Mouse (Mus musculus) heart, embryonic 15.5 days (tissue): ENCODE measurements at regions not wholly inside any gene's neighbourhood (a gene's known extent, or its start where the extent isn't known, plus 50 kb on each side); places are given as distances from the start of the nearest gene placed in this dataset.

Source experiments
- ATAC-seq: fragments of 200-750 bp; cut with Nextera tagmentation; replicated peaks from 2 replicates; pipeline ENCODE4 v1.8.0; 2017; ENCODE audit warnings: low read depth, moderate TSS enrichment; ENCODE audit not compliant: insufficient number of reproducible peaks, insufficient read depth, low FRiP score
- H3K27ac ChIP-seq: fragments of 300-500 bp; sonication (generic); 2 replicates; pipeline ENCODE4 v1.5.1; 2015; ENCODE audit warnings: mild to moderate bottlenecking, inconsistent platforms
- H3K27me3 ChIP-seq: fragments of 300-500 bp; sonication (generic); 2 replicates; pipeline ENCODE4 v1.6.1; 2015; ENCODE audit warnings: inconsistent platforms
- H3K36me3 ChIP-seq: fragments of 300-500 bp; sonication (generic); 2 replicates; pipeline ENCODE4 v1.6.1; 2015; ENCODE audit warnings: mild to moderate bottlenecking, inconsistent platforms
- H3K4me1 ChIP-seq: fragments of 300-500 bp; sonication (generic); replicated peaks from 2 replicates; pipeline ENCODE4 v1.6.1; 2015; ENCODE audit warnings: inconsistent platforms
- H3K4me2 ChIP-seq: fragments of 300-500 bp; sonication (generic); 2 replicates; pipeline ENCODE4 v1.6.1; 2015; ENCODE audit warnings: inconsistent platforms, mild to moderate bottlenecking, moderate library complexity
- H3K4me3 ChIP-seq: fragments of 300-500 bp; sonication (generic); 2 replicates; pipeline ENCODE4 v1.5.1; 2015; ENCODE audit warnings: mild to moderate bottlenecking, inconsistent platforms
- H3K9ac ChIP-seq: fragments of 300-500 bp; sonication (generic); 2 replicates; pipeline ENCODE4 v1.6.1; 2015; ENCODE audit warnings: mild to moderate bottlenecking, inconsistent platforms
- H3K9me3 ChIP-seq: fragments of 300-500 bp; sonication (generic); replicated peaks from 2 replicates; pipeline ENCODE4 v1.6.1; 2016; ENCODE audit warnings: inconsistent platforms
- WGBS: fragments of 180-500 bp; shearing (Covaris S2); methylation state at CpG from one replicate; pipeline ENCODE4 v1.1.7; 2015; ENCODE audit warnings: mixed read lengths; 5-methylcytosine and 5-hydroxymethylcytosine counted together

- Histone ChIP-seq H3K4me2 (no peak overlapping the region), H3K4me1 (peaks cover 6% of the 10 kb centered on the region), H3K4me3 (no peak overlapping the region), H3K27me3 (no peaks in the 10 kb centered on the region), H3K36me3 (no peaks in the 10 kb centered on the region), H3K27ac (peak overlapping the region; percentile 34; the same call in 1 of the 2 replicates), H3K9ac (no peak overlapping the region), H3K9me3 (no peaks in the 10 kb centered on the region)
- ATAC-seq = peak; percentile 79
- 52% methylated on average over 4 of the region's 4 CpGs for WGBS
Measured at GRCm38 (mm10) chr15:6934564-6934980, 59.8 kb upstream of the Osmr start.

- Histone ChIP-seq H3K4me3 (no peak overlapping the region), H3K36me3 (no peaks in the 10 kb centered on the region), H3K4me1 (no peaks in the 10 kb centered on the region), H3K27ac (no peak overlapping the region), H3K9me3 (no peaks in the 10 kb centered on the region), H3K9ac (no peak overlapping the region), H3K4me2 (no peak overlapping the region), H3K27me3 (no peaks in the 10 kb centered on the region)
- ATAC-seq = no peak
- 68% methylated on average over 4 of the region's 4 CpGs for WGBS
Measured at GRCm38 (mm10) chr15:6941491-6941890, 66.7 kb upstream of the Osmr start.

DNA sequence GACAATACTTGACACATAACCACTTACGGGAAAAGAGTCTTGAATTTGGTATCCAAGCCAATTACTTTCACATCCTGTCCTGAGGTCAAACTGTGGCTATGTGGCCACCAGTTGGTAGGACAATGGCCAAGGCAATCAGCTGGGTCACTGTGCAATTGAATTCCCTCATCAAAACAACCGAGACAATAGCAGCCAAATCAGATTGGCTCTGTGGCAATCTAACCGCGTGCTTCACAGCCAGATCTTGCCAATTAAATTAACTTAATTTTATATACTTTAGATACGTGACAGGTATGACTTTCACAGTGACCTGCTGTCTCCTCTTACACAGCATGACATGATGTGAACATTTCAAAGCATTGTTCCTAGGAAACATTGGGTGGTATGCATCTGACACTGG is 74.5 kb upstream of the Osmr start:
- Histone ChIP-seq H3K9me3 (no peaks in the 10 kb centered on the region), H3K4me3 (no peak overlapping the region), H3K4me1 (no peaks in the 10 kb centered on the region), H3K4me2 (no peak overlapping the region), H3K36me3 (no peaks in the 10 kb centered on the region), H3K9ac (no peak overlapping the region), H3K27ac (no peak overlapping the region), H3K27me3 (no peaks in the 10 kb centered on the region)
- ATAC-seq = no peak
- WGBS = 73% methylated on average over 5 of the region's 5 CpGs

DNA sequence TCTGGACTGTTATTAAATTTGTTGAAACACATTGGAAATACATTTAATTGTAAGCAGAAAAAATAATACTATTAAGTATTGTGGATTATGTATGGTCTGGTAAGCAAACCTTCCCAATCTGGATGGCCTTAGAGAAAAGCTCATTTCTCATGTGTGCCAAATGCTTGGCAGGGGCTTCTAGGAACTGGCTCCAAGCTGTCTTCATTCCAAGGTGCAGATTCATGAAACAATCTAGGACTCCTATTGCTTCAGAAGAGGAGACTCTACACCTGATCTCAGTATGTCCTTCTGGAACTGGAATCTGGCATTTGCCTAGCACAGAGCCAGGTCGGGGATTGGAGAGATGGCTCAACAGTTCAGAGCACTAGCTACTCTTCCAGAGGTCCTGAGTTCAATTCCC is 74.9 kb upstream of the Osmr start:
- Histone ChIP-seq H3K4me1 (no peaks in the 10 kb centered on the region), H3K27ac (no peak overlapping the region), H3K9ac (no peak overlapping the region), H3K4me3 (no peak overlapping the region), H3K4me2 (no peak overlapping the region), H3K27me3 (no peaks in the 10 kb centered on the region), H3K36me3 (no peaks in the 10 kb centered on the region), H3K9me3 (no peaks in the 10 kb centered on the region)
- 88% methylated on average over 1 of the region's 1 CpGs for WGBS
- ATAC-seq = no peak

- H3K4me1 ChIP-seq = no peaks in the 10 kb centered on the region
- no peaks in the 10 kb centered on the region for H3K27me3 ChIP-seq
- H3K4me3 ChIP-seq = no peak overlapping the region
- H3K9ac ChIP-seq = no peak overlapping the region
- no peak overlapping the region for H3K27ac ChIP-seq
- ATAC-seq = no peak
- 84% methylated on average over 8 of the region's 8 CpGs for WGBS
- no peak overlapping the region for H3K4me2 ChIP-seq
- H3K36me3 ChIP-seq = no peaks in the 10 kb centered on the region
- no peaks in the 10 kb centered on the region for H3K9me3 ChIP-seq
Measured at GRCm38 (mm10) chr15:6950503-6950902, 75.7 kb upstream of the Osmr start.

DNA sequence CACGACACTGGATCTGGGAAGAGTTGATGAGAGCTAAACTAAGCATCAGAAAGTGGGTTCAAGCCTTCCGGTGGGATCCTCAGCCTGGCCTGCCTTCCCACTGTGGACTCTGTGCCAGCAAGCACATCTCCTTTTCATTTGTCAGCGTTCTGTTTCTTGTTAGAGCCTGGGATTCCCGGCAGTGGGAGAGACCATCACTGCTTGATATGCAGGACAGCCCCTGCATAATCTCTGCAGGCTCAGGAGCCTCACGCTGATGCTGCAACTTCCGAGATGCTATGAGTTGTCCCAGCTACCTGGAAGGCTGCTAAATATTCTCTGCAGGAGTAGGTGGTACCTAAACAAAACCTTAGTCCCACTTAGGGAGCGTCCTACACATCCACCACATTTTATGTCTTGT is 78.8 kb upstream of the Osmr start:
- Histone ChIP-seq H3K4me2 (no peak overlapping the region), H3K27me3 (no peaks in the 10 kb centered on the region), H3K4me3 (no peak overlapping the region), H3K36me3 (no peaks in the 10 kb centered on the region), H3K4me1 (no peaks in the 10 kb centered on the region), H3K27ac (no peak overlapping the region), H3K9me3 (no peaks in the 10 kb centered on the region), H3K9ac (no peak overlapping the region)
- 26% methylated on average over 7 of the region's 7 CpGs for WGBS
- no peak for ATAC-seq

GRCm38 (mm10) chr15:6953970-6954791 is 79.4 kb upstream of the Osmr start:
- H3K4me1 ChIP-seq = no peaks in the 10 kb centered on the region
- H3K27ac ChIP-seq = no peak overlapping the region
- H3K36me3 ChIP-seq = no peaks in the 10 kb centered on the region
- H3K9ac ChIP-seq = no peak overlapping the region
- no peaks in the 10 kb centered on the region for H3K9me3 ChIP-seq
- no peaks in the 10 kb centered on the region for H3K27me3 ChIP-seq
- no peak for ATAC-seq
- WGBS = 56% methylated on average over 9 of the region's 9 CpGs
- H3K4me2 ChIP-seq = no peak overlapping the region
- H3K4me3 ChIP-seq = no peak overlapping the region

DNA sequence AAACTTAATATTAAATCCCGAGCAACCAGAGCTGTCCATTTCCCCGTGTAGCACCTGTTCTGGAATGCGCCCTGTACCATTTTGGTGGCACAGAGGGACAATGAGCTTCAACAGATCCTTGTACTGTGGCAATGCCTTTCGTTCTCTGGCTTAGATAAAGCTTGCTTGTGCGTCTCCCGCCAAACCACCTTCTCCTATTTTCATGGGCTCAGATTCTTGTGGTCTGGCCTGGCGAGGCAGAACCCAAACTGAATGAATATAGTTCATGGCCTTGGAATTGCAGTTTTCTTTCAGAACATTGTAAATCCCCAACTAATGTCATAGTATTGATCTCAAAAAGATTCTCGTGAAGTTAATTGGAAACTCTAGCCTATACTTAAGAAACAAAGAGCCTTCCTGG is 85.1 kb upstream of the Osmr start:
- H3K27ac ChIP-seq = no peak overlapping the region
- no peak overlapping the region for H3K4me2 ChIP-seq
- WGBS = 82% methylated on average over 8 of the region's 8 CpGs
- no peak for ATAC-seq
- H3K36me3 ChIP-seq = no peaks in the 10 kb centered on the region
- H3K27me3 ChIP-seq = no peaks in the 10 kb centered on the region
- H3K9ac ChIP-seq = no peak overlapping the region
- H3K4me3 ChIP-seq = no peak overlapping the region
- H3K9me3 ChIP-seq = no peaks in the 10 kb centered on the region
- H3K4me1 ChIP-seq = no peaks in the 10 kb centered on the region

- H3K4me2 ChIP-seq = no peak overlapping the region
- 81% methylated on average over 11 of the region's 11 CpGs for WGBS
- H3K9me3 ChIP-seq = no peaks in the 10 kb centered on the region
- ATAC-seq = no peak
- no peaks in the 10 kb centered on the region for H3K27me3 ChIP-seq
- no peak overlapping the region for H3K4me3 ChIP-seq
- H3K4me1 ChIP-seq = no peaks in the 10 kb centered on the region
- no peak overlapping the region for H3K9ac ChIP-seq
- H3K27ac ChIP-seq = no peak overlapping the region
- H3K36me3 ChIP-seq = no peaks in the 10 kb centered on the region
Measured at GRCm38 (mm10) chr15:6960753-6961746, 86.3 kb upstream of the Osmr start.

GRCm38 (mm10) chr15:6964635-6965034 is 89.9 kb upstream of the Osmr start:
- Histone ChIP-seq H3K9me3 (no peaks in the 10 kb centered on the region; the same call in 1 of the 2 replicates), H3K4me1 (no peaks in the 10 kb centered on the region), H3K36me3 (no peaks in the 10 kb centered on the region), H3K27me3 (no peaks in the 10 kb centered on the region), H3K4me3 (no peak overlapping the region), H3K27ac (no peak overlapping the region), H3K9ac (no peak overlapping the region), H3K4me2 (no peak overlapping the region)
- WGBS = 85% methylated on average over 4 of the region's 4 CpGs
- no peak for ATAC-seq

DNA sequence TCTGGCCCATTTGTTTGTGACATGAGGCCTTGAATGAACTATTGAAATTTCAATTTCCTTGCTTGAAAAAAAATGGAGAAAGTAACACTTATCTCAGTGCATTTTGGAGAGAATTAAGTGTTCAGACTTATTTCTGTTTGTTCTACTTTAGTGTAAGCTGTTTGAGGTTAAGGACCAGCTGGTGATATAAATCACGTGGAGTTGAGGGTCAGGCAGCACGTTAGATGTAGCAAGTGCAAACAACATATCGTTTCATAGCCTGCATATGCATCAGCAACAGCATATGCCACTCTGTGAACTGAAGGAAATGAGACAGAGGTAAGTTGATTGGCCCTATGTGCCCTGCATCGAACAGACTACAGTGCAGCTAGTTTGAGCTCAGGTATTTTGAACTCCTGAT is 90.7 kb upstream of the Osmr start:
- Histone ChIP-seq H3K36me3 (no peaks in the 10 kb centered on the region), H3K9ac (no peak overlapping the region), H3K4me2 (no peak overlapping the region), H3K4me3 (no peak overlapping the region), H3K27me3 (no peaks in the 10 kb centered on the region), H3K9me3 (no peaks in the 10 kb centered on the region; the same call in 1 of the 2 replicates), H3K27ac (no peak overlapping the region), H3K4me1 (no peaks in the 10 kb centered on the region)
- WGBS = 62% methylated on average over 4 of the region's 4 CpGs
- no peak for ATAC-seq
